Mouse (Mus musculus): ENCODE measurements at regions not wholly inside any gene's neighbourhood (a gene's known extent, or its start where the extent isn't known, plus 50 kb on each side); places are given as distances from the start of the nearest gene placed in this dataset.

DNA sequence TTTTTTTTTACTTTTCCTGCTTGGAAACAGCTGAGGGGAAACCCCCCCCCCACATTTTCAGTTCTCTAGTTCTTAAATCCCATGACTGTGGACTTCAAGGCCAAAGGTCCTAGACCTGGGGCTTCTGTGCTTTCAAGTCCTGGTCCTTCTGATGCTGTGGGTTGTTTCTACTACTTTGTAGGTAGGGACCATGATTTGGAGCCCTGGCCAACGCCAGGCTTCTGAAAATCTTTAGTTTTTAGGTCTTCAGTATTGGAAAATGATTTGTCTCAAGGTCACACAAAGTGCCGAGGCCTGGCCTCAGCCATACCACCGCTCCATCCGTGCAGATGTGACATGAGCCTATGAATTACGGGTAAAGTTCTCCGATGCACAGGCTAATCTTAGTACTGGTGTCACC lies 70.8 kb upstream of the Map4k3 start:
- TF ChIP-seq TCF3 (IDR thresholded peaks at IDR 0.05; ENCODE audit: insufficient read length, low read depth) (no peak), USF1 (IDR thresholded peaks at IDR 0.05; ENCODE audit: low read depth) (no peak), POLR2A (IDR thresholded peaks at IDR 0.05; ENCODE audit: insufficient read length, low read depth) (no peak), MYOG (IDR thresholded peaks at IDR 0.05; ENCODE audit: control insufficient read depth in 1 of 3, insufficient read depth in 1 of 3, insufficient read length in 2 of 3, low read depth in 2 of 3) (no peak)
